Comparison of ENCODE assay signal across 14 mouse cellular contexts in the genomic region with DNA sequence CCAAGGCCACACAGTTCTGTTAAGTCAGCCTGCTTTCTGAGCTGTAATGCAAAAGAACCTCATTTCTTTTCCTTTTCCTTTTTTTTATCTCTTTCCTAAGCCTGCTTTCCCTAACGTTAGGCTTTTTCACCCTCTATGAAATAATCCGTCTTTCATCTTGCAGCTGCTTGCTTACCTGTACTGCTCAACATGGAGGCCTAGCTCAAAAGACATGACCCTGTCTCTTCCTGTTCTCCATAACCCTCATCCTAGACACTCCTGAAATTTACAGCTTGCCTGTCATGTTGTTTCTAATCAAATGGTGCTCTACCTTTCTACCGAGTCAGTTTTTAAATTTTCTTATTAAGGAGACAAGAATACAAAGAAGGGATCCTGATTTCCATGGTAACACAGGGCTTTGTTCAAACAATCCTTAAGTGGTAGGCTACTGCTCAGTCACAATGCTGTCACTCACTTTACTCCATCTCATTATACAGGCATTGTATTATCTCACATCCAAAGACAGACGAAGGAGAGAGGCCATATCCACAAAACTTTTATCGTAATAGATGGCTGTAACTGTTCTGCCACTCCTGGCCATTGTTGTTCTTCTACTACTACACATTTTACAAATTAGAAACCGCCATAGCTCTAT.
"Had no signal": no experiment of that assay in that cellular context is flagged by ENCODE, and none has a peak within 500 bp of the region (broad histone marks: within the 10 kb centered on the region; RNA-seq: fewer than 3 reads in every experiment).

No protein-coding gene starts in this region.

- H3K4me1 ChIP-seq: limb, embryonic 15.5 days; liver, embryonic 12.5 days; lung, embryonic 15.5 days; megakaryocyte, embryonic 14.5 days; neural tube, embryonic 15.5 days had no signal

- ATAC-seq: liver, embryonic 12.5 days had no signal

- H3K36me3 ChIP-seq: limb, embryonic 15.5 days; liver, embryonic 12.5 days; lung, embryonic 15.5 days; neural tube, embryonic 15.5 days had no signal

- H3K4me2 ChIP-seq: limb, embryonic 15.5 days; liver, embryonic 12.5 days; lung, embryonic 15.5 days; neural tube, embryonic 15.5 days had no signal

- H3K9ac ChIP-seq: limb, embryonic 15.5 days; liver, embryonic 12.5 days; lung, embryonic 15.5 days; neural tube, embryonic 15.5 days had no signal

- H3K4me3 ChIP-seq: left cerebral cortex, adult 2 months; limb, embryonic 15.5 days; liver, embryonic 12.5 days; lung, embryonic 15.5 days; megakaryocyte, embryonic 14.5 days; myocyte; neural tube, embryonic 15.5 days had no signal

- H3K27ac ChIP-seq: left cerebral cortex, adult 2 months; limb, embryonic 15.5 days; liver, embryonic 12.5 days; lung, embryonic 15.5 days; macrophage; neural tube, embryonic 15.5 days had no signal

- H3K9me3 ChIP-seq: limb, embryonic 15.5 days; liver, embryonic 12.5 days; lung, embryonic 15.5 days; neural tube, embryonic 15.5 days had no signal

- H3K27me3 ChIP-seq: limb, embryonic 15.5 days; liver, embryonic 12.5 days; lung, embryonic 15.5 days; megakaryocyte, embryonic 14.5 days; neural tube, embryonic 15.5 days had no signal

- DNase-seq: kidney, adult 18-20 months; kidney, postnatal 10 days; lung, postnatal 14 days; right cerebral cortex, adult 18-20 months; right cerebral cortex, postnatal 25 days; thymus, postnatal 36 days had no signal
